Mouse (Mus musculus) thymus, postnatal 0 days (tissue): ENCODE results near the gene Tfb1m. TPM values are rescaled to one million over a fixed set of nuclear protein-coding genes. Genes with fewer than 3 reads are reported as not detected.

Source experiments
- DNase-seq: peaks from one replicate; pipeline ENCODE4 v3.0.0-alpha.2; 2015; ENCODE audit warnings: low spot score
- polyA plus RNA-seq: library from polyadenylated mRNA; unstranded; fragments of >200 nt; fragmentation: Nextera tagmentation; extraction: Ambion mirVana; gene quantifications from 2 replicates; pipeline ENCODE4 v1.2.1, GENCODE M21; 2015

Tfb1m gene
- polyA plus RNA-seq, 1 experiment from 2014 or later: 14.0 TPM

GRCm38 (mm10) chr17:3514316-3514715, 43.3 kb downstream of the Tfb1m start:
- no peak for DNase-seq

- DNase-seq: peak; percentile 60
Observed at GRCm38 (mm10) chr17:3509841-3510240, 47.7 kb downstream of the Tfb1m start.

GRCm38 (mm10) chr17:3506508-3506907, 51.1 kb downstream of the Tfb1m start:
- no peak for DNase-seq

- DNase-seq: no peak
Observed at GRCm38 (mm10) chr17:3505711-3506110, 51.9 kb downstream of the Tfb1m start.

- DNase-seq: no peak
Observed at GRCm38 (mm10) chr17:3500936-3501335, 56.6 kb downstream of the Tfb1m start.

- no peak for DNase-seq
Observed at GRCm38 (mm10) chr17:3500076-3500475, 57.5 kb downstream of the Tfb1m start.

- DNase-seq: no peak
Observed at GRCm38 (mm10) chr17:3499468-3499867, 58.1 kb downstream of the Tfb1m start.

GRCm38 (mm10) chr17:3498580-3498979, 59.0 kb downstream of the Tfb1m start:
- no peak for DNase-seq

GRCm38 (mm10) chr17:3498086-3498485, 59.5 kb downstream of the Tfb1m start:
- DNase-seq: peak; percentile 58

GRCm38 (mm10) chr17:3496080-3496479, 61.5 kb downstream of the Tfb1m start:
- DNase-seq: no peak

- no peak for DNase-seq
Observed at GRCm38 (mm10) chr17:3495576-3495975, 62.0 kb downstream of the Tfb1m start.

- no peak for DNase-seq
Observed at GRCm38 (mm10) chr17:3491667-3492066, 65.9 kb downstream of the Tfb1m start.

GRCm38 (mm10) chr17:3491065-3491464, 66.5 kb downstream of the Tfb1m start:
- no peak for DNase-seq

- no peak for DNase-seq
Observed at GRCm38 (mm10) chr17:3490216-3490895, 67.2 kb downstream of the Tfb1m start.

- DNase-seq: no peak
Observed at GRCm38 (mm10) chr17:3487721-3488601, 69.6 kb downstream of the Tfb1m start.

- no peak for DNase-seq
Observed at GRCm38 (mm10) chr17:3487211-3487610, 70.4 kb downstream of the Tfb1m start.

GRCm38 (mm10) chr17:3485851-3486250, 71.7 kb downstream of the Tfb1m start:
- no peak for DNase-seq

- DNase-seq: no peak
Observed at GRCm38 (mm10) chr17:3483091-3483490, 74.5 kb downstream of the Tfb1m start.

GRCm38 (mm10) chr17:3481576-3482575, 75.7 kb downstream of the Tfb1m start:
- no peak for DNase-seq

- DNase-seq: no peak
Observed at GRCm38 (mm10) chr17:3476546-3476945, 81.0 kb downstream of the Tfb1m start.

- DNase-seq: no peak
Observed at GRCm38 (mm10) chr17:3472018-3472417, 85.6 kb downstream of the Tfb1m start.
